Mouse (Mus musculus): ENCODE data around the gene Dctn2. TPM values are rescaled to one million over a fixed set of nuclear protein-coding genes. Genes with fewer than 3 reads are reported as not detected.

Dctn2 gene
- total and polyA plus RNA-seq, 3 experiments = 66.3 to 91.9 (median 79.1) TPM

DNA sequence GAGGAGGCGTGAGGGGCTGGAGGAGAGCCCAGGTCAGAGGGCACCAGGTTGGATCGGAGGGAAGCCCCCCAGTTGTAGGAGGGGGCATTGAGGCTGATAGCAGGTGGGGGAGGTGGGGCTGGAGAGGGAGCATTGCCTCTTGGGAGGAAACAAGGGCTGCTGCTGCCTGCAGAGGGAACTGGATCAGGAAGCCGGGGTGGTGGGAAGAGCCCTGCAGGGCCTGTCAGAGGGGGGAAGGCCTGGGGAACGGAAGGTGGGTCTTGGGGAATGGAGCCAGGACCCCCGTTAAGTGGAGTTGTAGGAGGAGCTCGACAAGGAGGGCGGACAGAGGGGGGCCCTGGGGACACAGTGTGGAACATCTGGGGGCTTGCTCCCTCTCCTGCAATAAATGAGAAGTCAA lies 20.0 kb downstream of the Dctn2 start:
- no peak overlapping the region for H3K27ac ChIP-seq (ENCODE audit: insufficient read depth, low read depth)
- H3K27me3 ChIP-seq (replicated peaks) = no peaks in the 10 kb centered on the region
- in situ Hi-C loops (cut with MboI; ENCODE audit: low pct_ligation_motif_present, low pct_unique_long_range_greater_than_20kb, low sequenced_read_pairs) (no loop called here), dilution Hi-C loops (cut with MboI; ENCODE audit: extremely low pct_ligation_motif_present, extremely low pct_unique_long_range_greater_than_20kb, low sequenced_read_pairs) (no loop called here)
- no peak overlapping the region for H3K4me3 ChIP-seq (replicated peaks in 1 of 3; ENCODE audit: low read depth in 2 of 3, low read length in 2 of 3, poor library complexity in 1 of 3)
- H3K9ac ChIP-seq (ENCODE audit: insufficient read depth, low read depth) = no peak overlapping the region
- peaks cover 20% of the 10 kb centered on the region for H3K79me2 ChIP-seq (replicated peaks; ENCODE audit: control insufficient read depth, extremely low read depth, insufficient read depth, poor library complexity, severe bottlenecking)
- no peaks in the 10 kb centered on the region for H3K9me3 ChIP-seq (replicated peaks; ENCODE audit: low read length)
- no peak for DNase-seq (ENCODE audit: extremely low read depth)
- peaks cover 59 to 65% of the 10 kb centered on the region in 2 experiments for H3K36me3 ChIP-seq (replicated peaks in 1 of 2; ENCODE audit: control insufficient read depth in 1 of 2, insufficient read depth in 1 of 2, low read length in 1 of 2)
- TF ChIP-seq CHD2 (IDR thresholded peaks at IDR 0.05; ENCODE audit: low read length) = no peak
- no peak for TF ChIP-seq UBTF (IDR thresholded peaks at IDR 0.05; ENCODE audit: low read depth, low read length)
- TF ChIP-seq ZNF384 (IDR thresholded peaks at IDR 0.05; ENCODE audit: low read depth, low read length) = no peak
- no peak for TF ChIP-seq USF1 (IDR thresholded peaks at IDR 0.05; ENCODE audit: low read depth, low read length)
- TF ChIP-seq GABPA (IDR thresholded peaks at IDR 0.05; ENCODE audit: insufficient replicate concordance, low read depth, low read length) = no peak
- TF ChIP-seq JUND (conservative IDR thresholded peaks at IDR 0.05; ENCODE audit: low read depth, low read length) = no peak
- TF ChIP-seq JUN (IDR thresholded peaks at IDR 0.05; ENCODE audit: insufficient read depth, low read depth, low read length) = no peak
- TF ChIP-seq PAX5 (IDR thresholded peaks at IDR 0.05; ENCODE audit: low read length) = no peak
- no peak for TF ChIP-seq MAZ (IDR thresholded peaks at IDR 0.05; ENCODE audit: low read depth, low read length)
- no peak for TF ChIP-seq MYC (IDR thresholded peaks at IDR 0.05; ENCODE audit: low read depth, low read length)
- peaks cover 16 to 24% of the 10 kb centered on the region in 2 experiments for H3K4me1 ChIP-seq (ENCODE audit: control insufficient read depth in 1 of 2, insufficient read depth in 2 of 2)
- no peak overlapping the region for H3K4me2 ChIP-seq (ENCODE audit: insufficient read depth, low read depth, poor library complexity, severe bottlenecking)

- in situ Hi-C loops (cut with MboI; ENCODE audit: low pct_ligation_motif_present, low pct_unique_long_range_greater_than_20kb, low sequenced_read_pairs) = no loop called here
- no peak overlapping the region for H3K4me3 ChIP-seq (replicated peaks in 1 of 3; ENCODE audit: low read depth in 2 of 3, low read length in 2 of 3, poor library complexity in 1 of 3)
- H3K4me1 ChIP-seq (ENCODE audit: control insufficient read depth in 1 of 2, insufficient read depth in 2 of 2) = peaks cover 16 to 24% of the 10 kb centered on the region in 2 experiments
- H3K27me3 ChIP-seq (replicated peaks) = no peaks in the 10 kb centered on the region
- no peak overlapping the region for H3K27ac ChIP-seq (ENCODE audit: insufficient read depth, low read depth)
- no peak for DNase-seq (ENCODE audit: extremely low read depth)
- H3K79me2 ChIP-seq (replicated peaks; ENCODE audit: control insufficient read depth, extremely low read depth, insufficient read depth, poor library complexity, severe bottlenecking) = peaks cover 25% of the 10 kb centered on the region
- peaks cover 53 to 62% of the 10 kb centered on the region in 2 experiments for H3K36me3 ChIP-seq (replicated peaks in 1 of 2; ENCODE audit: control insufficient read depth in 1 of 2, insufficient read depth in 1 of 2, low read length in 1 of 2)
- H3K9me3 ChIP-seq (replicated peaks; ENCODE audit: low read length) = no peaks in the 10 kb centered on the region
- H3K4me2 ChIP-seq (ENCODE audit: insufficient read depth, low read depth, poor library complexity, severe bottlenecking) = no peak overlapping the region
- dilution Hi-C loops (cut with MboI; ENCODE audit: extremely low pct_ligation_motif_present, extremely low pct_unique_long_range_greater_than_20kb, low sequenced_read_pairs) = no loop called here
- TF ChIP-seq JUN (IDR thresholded peaks at IDR 0.05; ENCODE audit: insufficient read depth, low read depth, low read length) (no peak), SMC3 (IDR thresholded peaks at IDR 0.05; ENCODE audit: low read depth, low read length) (no peak), USF2 (conservative IDR thresholded peaks at IDR 0.05; ENCODE audit: low read depth, low read length) (no peak), POLR2AphosphoS2 (IDR thresholded peaks at IDR 0.05; ENCODE audit: low read depth, low read length) (no peak), PAX5 (IDR thresholded peaks at IDR 0.05; ENCODE audit: low read length) (no peak), RAD21 (IDR thresholded peaks at IDR 0.05; ENCODE audit: low read depth, low read length) (no peak), E2F4 (IDR thresholded peaks at IDR 0.05; ENCODE audit: insufficient replicate concordance, low read depth, low read length) (no peak), NRF1 (IDR thresholded peaks at IDR 0.05; ENCODE audit: low read depth, low read length) (no peak), KAT2A (IDR thresholded peaks at IDR 0.05; ENCODE audit: insufficient replicate concordance, low read length) (no peak), EP300 (IDR thresholded peaks at IDR 0.05; ENCODE audit: low read length) (no peak)
- H3K9ac ChIP-seq (ENCODE audit: insufficient read depth, low read depth) = no peak overlapping the region
Measured at GRCm38 (mm10) chr10:127286730-127287129, 20.6 kb downstream of the Dctn2 start.
